Mouse (Mus musculus) kidney, postnatal 0 days (tissue): Measurements from ENCODE around the gene Pdik1l. TPM values are rescaled to one million over a fixed set of nuclear protein-coding genes. Genes with fewer than 3 reads are reported as not detected.

Experiments
- ATAC-seq: fragments of 200-750 bp; cut with Nextera tagmentation; replicated peaks from 2 replicates; pipeline ENCODE4 v1.8.0; 2017; ENCODE audit warnings: low read depth, moderate number of reproducible peaks, moderate TSS enrichment, moderate library complexity; ENCODE audit not compliant: low FRiP score
- DNase-seq: peaks from one replicate; pipeline ENCODE4 v3.0.0-alpha.2; 2016; ENCODE audit warnings: low spot score
- H3K27ac ChIP-seq: fragments of 300-500 bp; sonication (generic); 2 replicates; pipeline ENCODE4 v1.5.1; 2014; ENCODE audit warnings: mild to moderate bottlenecking
- H3K27me3 ChIP-seq: fragments of 300-500 bp; sonication (generic); 2 replicates; pipeline ENCODE4 v1.6.1; 2014; ENCODE audit warnings: low read length, mixed read lengths; ENCODE audit not compliant: insufficient read depth
- H3K36me3 ChIP-seq: fragments of 300-500 bp; sonication (generic); 2 replicates; pipeline ENCODE4 v1.6.1; 2014; ENCODE audit warnings: low read length, mixed read lengths; ENCODE audit not compliant: insufficient read depth
- H3K4me1 ChIP-seq: fragments of 300-500 bp; sonication (generic); replicated peaks from 2 replicates; pipeline ENCODE4 v1.6.1; 2014; ENCODE audit warnings: antibody characterized with exemption, low read length, mixed read lengths; ENCODE audit not compliant: insufficient read depth
- H3K4me2 ChIP-seq: fragments of 300-500 bp; sonication (generic); 2 replicates; pipeline ENCODE4 v1.6.1; 2014; ENCODE audit warnings: mild to moderate bottlenecking, low read length, moderate library complexity, mixed read lengths
- H3K4me3 ChIP-seq: fragments of 300-500 bp; sonication (generic); replicated peaks from 2 replicates; pipeline ENCODE4 v1.5.1; 2014; ENCODE audit warnings: low read depth, low read length
- H3K9ac ChIP-seq: fragments of 300-500 bp; sonication (generic); 2 replicates; pipeline ENCODE4 v1.6.1; 2014; ENCODE audit warnings: low read depth, low read length
- H3K9me3 ChIP-seq: fragments of 300-500 bp; sonication (generic); replicated peaks from 2 replicates; pipeline ENCODE4 v1.6.1; 2016; ENCODE audit warnings: low read length, inconsistent platforms, mixed read lengths
- CTCF ChIP-seq: IDR thresholded peaks from 2 replicates; pipeline ENCODE4 v1.5.1; 2016; ENCODE audit warnings: antibody characterized with exemption, low read depth, mild to moderate bottlenecking, moderate library complexity
- WGBS: fragments of 180-500 bp; shearing (Covaris S2); extraction: QIAGEN DNeasy Blood & Tissue Kit; methylation state at CpG from one replicate; pipeline ENCODE4 v1.1.7; 2014; 5-methylcytosine and 5-hydroxymethylcytosine counted together
- polyA plus RNA-seq: library from polyadenylated mRNA; unstranded; fragments of >200 nt; fragmentation: Nextera tagmentation; extraction: Ambion mirVana; gene quantifications from 2 replicates; pipeline ENCODE4 v1.2.1, GENCODE M21; 2015

Gene Pdik1l
- polyA plus RNA-seq: 12.5 and 14.1 TPM in 2 replicates

GRCm38 (mm10) chr4:134287575-134288025, at the start of gene Pdik1l:
Pdik1l (minus strand) TSS chr4:134287895.
- under 1% methylated on average over 42 of the region's 43 CpGs for WGBS
- Histone ChIP-seq H3K9me3 (no peaks in the 10 kb centered on the region), H3K36me3 (no peaks in the 10 kb centered on the region), H3K27ac (peak within 1 kb of the TSS; percentile 99), H3K27me3 (no peaks in the 10 kb centered on the region), H3K4me3 (peak within 1 kb of the TSS; percentile 95), H3K4me2 (peak within 1 kb of the TSS; percentile 93), H3K4me1 (peaks cover 5% of the 10 kb centered on the region), H3K9ac (peak within 1 kb of the TSS; percentile 95)
- peak; percentile 88 for ATAC-seq
- TF ChIP-seq CTCF: no peak
- peak; percentile 92 for DNase-seq

- ATAC-seq (peak; percentile 59; the same call in 1 of the 2 replicates), DNase-seq (no peak)
- Histone ChIP-seq H3K4me1 (0 out of 2 replicates have a peak, but pooled peaks cover 3% of the 10 kb centered on the region), H3K4me2 (no peak overlapping the region), H3K4me3 (no peak overlapping the region), H3K27ac (peak overlapping the region; percentile 71), H3K9ac (no peak overlapping the region), H3K9me3 (no peaks in the 10 kb centered on the region), H3K27me3 (no peaks in the 10 kb centered on the region), H3K36me3 (no peaks in the 10 kb centered on the region)
- no peak for TF ChIP-seq CTCF
- 49% methylated on average over 5 of the region's 5 CpGs for WGBS
These were observed 42.6 kb upstream of the Pdik1l start for GRCm38 (mm10) chr4:134330281-134330680.

- H3K27me3 ChIP-seq: no peaks in the 10 kb centered on the region
- 86% methylated on average over 8 of the region's 8 CpGs for WGBS
- no peak for DNase-seq
- no peaks in the 10 kb centered on the region for H3K9me3 ChIP-seq
- H3K4me2 ChIP-seq: no peak overlapping the region
- ATAC-seq: no peak
- H3K27ac ChIP-seq: no peak overlapping the region
- no peak overlapping the region for H3K9ac ChIP-seq
- H3K4me1 ChIP-seq: 0 out of 2 replicates have a peak, but pooled peaks cover 3% of the 10 kb centered on the region
- no peak overlapping the region for H3K4me3 ChIP-seq
- no peak for TF ChIP-seq CTCF
- H3K36me3 ChIP-seq: no peaks in the 10 kb centered on the region
These were observed 41.1 kb upstream of the Pdik1l start for GRCm38 (mm10) chr4:134328832-134329231.

GRCm38 (mm10) chr4:134328151-134328550, 40.5 kb upstream of the Pdik1l start:
- TF ChIP-seq CTCF: no peak
- no peak for DNase-seq
- WGBS: 42% methylated on average over 8 of the region's 8 CpGs
- no peaks in the 10 kb centered on the region for H3K9me3 ChIP-seq
- H3K27me3 ChIP-seq: no peaks in the 10 kb centered on the region
- no peaks in the 10 kb centered on the region for H3K36me3 ChIP-seq
- no peak overlapping the region for H3K4me2 ChIP-seq
- H3K27ac ChIP-seq: peak overlapping the region; percentile 48; the same call in 1 of the 2 replicates
- H3K4me1 ChIP-seq: 0 out of 2 replicates have a peak, but pooled peaks cover 3% of the 10 kb centered on the region
- ATAC-seq: no peak
- H3K4me3 ChIP-seq: no peak overlapping the region
- no peak overlapping the region for H3K9ac ChIP-seq

- Histone ChIP-seq H3K27ac (peak overlapping the region; percentile 48), H3K27me3 (no peaks in the 10 kb centered on the region), H3K9ac (no peak overlapping the region), H3K4me3 (no peak overlapping the region), H3K36me3 (no peaks in the 10 kb centered on the region), H3K9me3 (no peaks in the 10 kb centered on the region), H3K4me2 (no peak overlapping the region), H3K4me1 (0 out of 2 replicates have a peak, but pooled peaks cover 3% of the 10 kb centered on the region)
- peak; percentile 82 for ATAC-seq
- no peak for DNase-seq
- TF ChIP-seq CTCF: no peak
- WGBS: 56% methylated on average over 5 of the region's 5 CpGs
These were observed 39.3 kb upstream of the Pdik1l start for GRCm38 (mm10) chr4:134326859-134327530.

GRCm38 (mm10) chr4:134324655-134325054, 37.0 kb upstream of the Pdik1l start:
- DNase-seq: no peak
- Histone ChIP-seq H3K27ac (no peak overlapping the region), H3K9ac (no peak overlapping the region), H3K4me1 (0 out of 2 replicates have a peak, but pooled peaks cover 3% of the 10 kb centered on the region), H3K4me2 (no peak overlapping the region), H3K27me3 (no peaks in the 10 kb centered on the region), H3K4me3 (no peak overlapping the region), H3K9me3 (no peaks in the 10 kb centered on the region), H3K36me3 (no peaks in the 10 kb centered on the region)
- WGBS: 40% methylated on average over 5 of the region's 5 CpGs
- TF ChIP-seq CTCF: no peak
- ATAC-seq: peak; percentile 67
